Mouse (Mus musculus) embryo, embryonic 9.5 days (tissue): Measurements from ENCODE around the gene Pdxk.
A peak's percentile ranks its signal among the peaks of the same experiment; 100 is the strongest.

Experiments used
- DNase-seq: peaks from one replicate; pipeline ENCODE4 v3.0.0-alpha.2; 2017; ENCODE audit errors: extremely low spot score

Gene Pdxk

DNA sequence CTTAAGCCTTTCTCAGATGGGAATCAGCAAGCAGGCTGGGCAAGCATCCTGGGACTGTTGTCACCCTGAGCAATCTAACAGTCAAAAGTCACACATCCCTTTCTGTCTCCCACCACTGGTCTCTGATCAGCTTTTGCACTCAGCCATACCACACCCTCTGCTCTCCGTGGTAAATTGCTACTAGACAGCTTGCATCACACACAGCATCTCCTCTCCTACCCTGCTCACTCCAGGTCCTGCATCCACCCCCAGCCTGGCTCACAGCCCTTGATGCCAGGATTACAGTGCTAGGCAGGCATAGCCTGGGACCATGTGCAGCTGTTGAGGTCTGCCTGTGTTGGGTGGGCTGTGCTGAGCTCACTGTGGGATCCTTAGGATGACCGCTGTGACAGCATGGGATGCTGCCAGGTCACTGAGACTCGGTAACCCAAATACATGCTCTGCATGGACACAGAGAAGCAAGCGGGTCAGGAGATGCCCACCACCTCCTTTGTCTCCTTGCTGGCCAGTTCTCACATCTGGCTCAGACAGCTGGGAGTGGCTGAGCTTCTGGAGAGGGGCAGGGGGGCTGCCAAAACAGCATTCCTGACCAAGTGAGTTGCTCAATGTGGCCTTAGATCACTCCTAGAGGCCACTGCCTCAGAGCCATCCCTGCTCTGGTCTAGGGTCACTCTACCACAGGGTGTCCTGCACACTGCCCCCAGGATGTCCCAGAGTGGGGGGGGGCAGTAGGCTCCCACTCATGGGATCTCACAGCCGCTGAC is 6.2 kb downstream of the Pdxk start:
- no peak for DNase-seq

DNA sequence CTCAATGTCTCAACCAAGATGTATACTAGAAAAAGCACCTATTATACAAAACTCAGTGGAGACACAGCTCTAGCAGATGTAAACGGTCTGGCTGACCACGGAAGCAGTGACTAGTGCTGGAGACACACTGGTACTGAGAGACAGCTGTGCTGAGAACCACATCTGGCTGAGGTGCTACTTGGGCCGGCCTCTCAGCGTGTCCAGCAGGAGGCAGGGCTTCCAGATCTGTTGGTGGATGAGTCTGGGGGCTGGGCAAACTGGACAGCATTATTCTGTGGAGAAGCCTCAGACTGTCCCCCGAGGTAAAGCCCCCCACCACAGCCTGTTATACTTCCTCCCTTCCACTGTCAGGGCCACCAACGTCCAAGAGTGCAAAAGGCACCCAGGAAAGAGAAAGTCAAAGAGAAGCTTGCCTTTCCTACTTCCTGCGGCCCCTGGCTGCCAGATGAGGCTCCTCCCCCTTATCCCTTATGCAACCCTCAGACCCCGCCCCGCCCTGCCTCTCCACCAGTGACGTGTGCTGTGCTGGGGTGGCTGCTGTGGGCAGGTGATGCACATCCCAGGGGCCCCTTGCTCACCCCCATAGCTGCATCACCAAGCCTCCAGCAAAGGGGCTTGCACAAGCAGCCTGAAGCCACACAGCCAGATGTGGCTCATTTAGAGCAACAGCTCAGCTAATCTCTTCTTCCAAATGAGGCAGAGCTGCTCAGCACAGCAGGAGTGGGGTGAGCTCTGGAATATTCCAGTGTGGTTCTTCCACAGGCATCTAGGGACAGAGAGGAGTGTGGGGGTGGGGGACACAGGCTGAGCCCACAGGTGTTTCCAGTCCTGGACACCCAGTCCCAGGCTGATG is 7.1 kb downstream of the Pdxk start:
- DNase-seq: peak; percentile 25

DNA sequence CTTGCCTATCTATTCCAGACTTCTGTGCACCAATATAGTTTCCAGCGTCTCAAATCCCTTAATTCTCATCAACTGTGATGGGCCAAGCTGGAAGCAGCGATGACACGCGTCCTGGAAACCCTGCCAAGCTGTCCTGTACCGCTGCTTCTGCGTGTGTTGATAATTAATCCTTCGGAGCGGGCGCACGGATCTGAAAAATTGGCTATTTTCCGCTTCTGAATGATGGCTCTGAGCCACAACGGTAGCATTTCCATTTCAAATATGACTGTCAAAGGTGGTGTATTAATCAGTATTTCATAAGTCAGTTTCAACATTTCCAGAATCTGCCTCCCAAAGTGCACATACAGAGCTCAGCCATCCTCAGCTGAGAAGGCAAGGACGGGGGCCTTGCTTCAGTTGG is 8.1 kb downstream of the Pdxk start:
- DNase-seq: no peak

DNA sequence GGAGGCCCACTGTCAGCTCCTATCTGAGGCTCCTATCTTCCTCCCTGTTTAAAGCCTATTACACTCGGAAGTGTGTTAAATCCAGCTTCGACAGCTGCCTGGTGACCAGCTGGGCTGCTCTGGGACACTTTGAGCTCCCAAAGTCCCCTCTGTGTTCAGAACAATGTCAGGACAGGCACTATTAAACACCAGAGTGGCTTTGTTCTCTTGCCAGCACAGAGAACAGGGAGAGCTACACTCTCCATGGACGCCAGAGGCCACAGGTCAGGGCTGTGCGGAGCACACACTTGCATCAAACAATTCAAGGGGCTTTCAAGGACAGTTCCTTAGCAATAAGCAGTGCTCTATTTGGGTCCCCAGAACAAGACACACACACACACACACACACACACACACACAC is 12.1 kb downstream of the Pdxk start:
- no peak for DNase-seq

DNA sequence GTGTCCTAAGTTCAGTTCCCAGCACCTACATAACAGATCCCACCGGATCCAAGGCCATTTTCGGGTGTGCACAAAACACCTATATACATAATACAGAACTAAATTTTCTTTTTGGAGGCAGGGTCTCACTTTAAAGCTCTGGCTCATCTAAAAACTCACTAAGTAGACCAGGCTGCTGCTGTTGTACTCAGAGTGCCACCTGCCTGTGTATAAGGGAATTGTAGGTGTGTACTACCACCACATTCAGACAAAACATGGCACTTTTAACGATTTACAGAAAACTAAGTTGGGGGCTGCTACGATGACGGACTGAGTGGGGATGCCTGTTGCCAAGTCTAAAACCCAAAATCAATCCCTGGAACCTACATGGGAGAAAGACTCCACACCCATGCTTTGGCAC is 14.0 kb downstream of the Pdxk start:
- no peak for DNase-seq

DNA sequence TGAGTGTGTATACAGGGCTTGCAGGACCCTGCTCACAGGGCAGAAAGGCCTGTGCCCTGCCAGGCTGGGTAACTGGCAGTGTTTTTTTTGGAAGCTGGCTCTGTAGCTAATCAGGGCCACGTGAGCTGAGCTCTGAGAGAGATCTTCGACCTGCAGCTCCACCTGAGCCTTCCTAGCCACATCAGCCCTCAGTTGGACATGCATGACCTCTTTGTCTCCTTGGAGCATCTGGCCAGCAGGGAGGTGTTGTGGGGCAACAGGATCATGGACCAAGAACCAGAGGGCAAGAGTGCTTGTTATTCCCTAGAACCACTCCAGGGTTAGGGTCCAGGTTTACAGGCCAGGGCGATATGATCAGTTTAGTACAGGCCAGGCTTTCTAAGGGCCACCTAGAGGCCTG is 17.4 kb downstream of the Pdxk start:
- no peak for DNase-seq

DNA sequence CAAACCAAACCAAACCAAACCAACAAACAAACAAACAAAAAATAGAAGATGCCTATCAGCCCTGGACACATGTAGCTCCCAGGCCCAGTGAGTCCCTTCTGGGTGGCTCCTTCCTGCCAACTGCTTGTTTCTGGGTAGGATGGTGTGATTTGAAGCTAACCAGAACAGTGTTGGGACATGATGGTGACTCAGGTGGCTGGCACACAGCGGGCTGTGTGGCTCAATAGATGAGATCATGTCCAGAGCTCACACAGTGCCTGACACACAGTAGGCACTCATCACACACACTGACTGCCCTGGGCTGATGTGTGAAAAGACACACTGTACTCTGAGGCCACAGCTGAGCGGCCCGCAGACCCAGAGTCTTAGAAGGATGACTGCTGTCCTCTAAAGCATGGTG is 18.6 kb downstream of the Pdxk start:
- no peak for DNase-seq

DNA sequence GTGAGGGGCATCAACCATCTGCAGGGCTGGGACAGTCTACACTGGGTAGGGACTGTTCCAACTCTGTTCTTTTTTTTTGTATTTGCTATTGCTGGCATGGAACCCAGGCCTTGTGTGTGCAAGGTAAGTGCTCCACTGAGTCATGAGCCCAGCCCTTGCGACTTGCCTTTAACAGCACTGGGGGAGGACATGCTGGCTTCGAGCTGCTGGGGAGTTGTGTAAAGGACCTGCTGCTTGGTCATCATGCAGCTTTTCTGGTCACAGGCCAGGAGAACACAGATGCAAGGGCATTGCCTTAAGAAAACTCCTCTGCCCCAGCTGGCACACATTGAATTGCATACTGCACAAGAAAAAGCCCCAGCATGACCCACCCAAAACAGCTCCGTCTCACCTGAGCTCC is 22.5 kb downstream of the Pdxk start:
- DNase-seq: no peak

DNA sequence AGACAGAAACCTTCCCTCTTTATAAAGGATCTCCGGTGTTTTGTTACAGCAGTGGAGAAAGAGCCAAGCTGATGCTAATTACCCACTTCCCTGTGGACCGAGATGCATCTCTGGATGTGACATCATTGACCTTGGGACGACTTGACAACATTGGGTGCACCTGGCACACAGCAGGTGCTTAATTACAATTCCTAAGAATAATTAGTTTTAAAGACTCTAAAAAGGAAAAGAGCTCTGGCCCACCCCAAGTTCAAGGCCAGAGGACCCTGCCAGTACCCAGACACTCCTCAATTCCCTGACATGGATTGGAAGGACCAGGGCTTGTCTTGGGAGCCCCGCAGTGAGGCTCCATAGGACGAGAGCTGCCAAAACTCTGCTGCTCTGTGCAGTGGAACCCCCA is 23.2 kb downstream of the Pdxk start:
- DNase-seq: no peak

DNA sequence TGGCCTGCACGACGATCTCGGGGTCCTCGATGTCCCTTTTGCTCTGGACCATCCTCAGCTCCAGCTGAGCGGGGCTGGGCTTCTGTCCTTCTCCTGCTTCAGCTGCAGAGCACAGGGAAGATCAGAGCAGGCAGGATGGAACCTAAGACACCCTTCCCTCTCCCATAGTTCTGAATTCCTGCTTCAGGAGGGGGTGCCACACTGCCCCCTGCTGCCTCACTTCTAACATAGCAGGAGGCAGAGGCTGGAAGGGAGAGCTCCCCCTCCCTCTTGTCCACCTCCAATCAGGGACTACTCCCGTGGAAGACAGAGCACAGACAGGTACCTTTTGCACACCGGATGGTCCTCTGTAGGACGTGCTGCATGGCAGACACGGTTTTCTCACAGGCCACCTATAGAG is 24.0 kb downstream of the Pdxk start:
- DNase-seq: no peak

DNA sequence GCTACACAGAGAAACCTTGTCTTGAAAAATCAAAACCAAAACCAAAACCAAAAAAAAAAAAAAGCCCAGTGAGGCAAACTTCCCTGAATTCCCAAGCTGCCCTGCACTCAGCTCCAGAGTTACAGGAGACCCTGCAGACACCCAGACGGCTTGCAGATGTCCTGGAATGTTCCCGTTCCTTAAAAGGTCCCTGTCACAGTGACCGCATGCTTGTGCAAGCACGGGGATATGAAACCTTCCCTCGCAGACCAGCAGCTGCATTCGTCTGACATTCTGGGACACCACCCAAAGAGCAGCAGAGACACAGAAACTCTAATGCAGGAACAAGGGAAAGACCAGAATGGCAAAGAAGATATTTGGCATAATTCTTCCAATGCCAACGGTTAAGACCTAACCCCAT is 24.8 kb downstream of the Pdxk start:
- DNase-seq: no peak

DNA sequence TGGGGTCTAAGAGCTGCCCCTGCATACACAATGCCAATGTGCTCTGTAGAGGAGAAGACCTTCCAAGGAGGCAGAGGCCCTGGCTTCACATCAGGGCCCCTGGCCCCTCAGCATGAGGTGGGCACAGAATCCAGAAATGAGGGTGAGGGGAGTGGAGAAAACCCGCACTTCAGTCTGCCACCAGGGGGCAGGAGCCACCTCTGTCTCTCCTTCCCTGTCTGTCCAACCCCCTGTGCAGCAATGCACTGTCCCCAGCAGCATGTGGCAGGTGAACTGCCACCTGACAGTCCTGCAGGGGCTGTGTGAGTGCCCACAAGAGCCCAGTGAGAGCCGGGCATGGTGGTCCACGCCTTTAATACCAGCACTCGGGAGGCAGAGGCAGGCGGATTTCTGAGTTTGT is 25.2 kb downstream of the Pdxk start:
- DNase-seq: no peak

DNA sequence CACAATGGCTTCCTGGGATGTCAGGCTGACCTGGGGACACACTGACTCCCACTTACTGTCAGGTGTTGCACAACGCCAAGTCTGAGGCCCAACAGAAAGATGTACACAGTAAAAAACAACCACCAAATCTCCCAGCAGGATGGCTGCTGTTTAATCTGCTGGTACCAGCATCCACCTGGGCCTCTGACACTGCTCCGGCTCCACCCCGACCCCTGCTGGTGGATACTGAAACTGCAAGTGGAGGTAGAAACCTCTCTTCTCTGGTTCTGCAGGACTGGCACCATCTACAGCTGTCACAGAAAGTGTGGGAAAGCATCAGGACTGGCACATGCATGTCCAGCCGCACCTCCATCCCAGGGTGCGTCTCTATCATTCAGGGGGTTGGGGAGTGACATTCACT is 26.7 kb downstream of the Pdxk start:
- DNase-seq: peak; percentile 72

DNA sequence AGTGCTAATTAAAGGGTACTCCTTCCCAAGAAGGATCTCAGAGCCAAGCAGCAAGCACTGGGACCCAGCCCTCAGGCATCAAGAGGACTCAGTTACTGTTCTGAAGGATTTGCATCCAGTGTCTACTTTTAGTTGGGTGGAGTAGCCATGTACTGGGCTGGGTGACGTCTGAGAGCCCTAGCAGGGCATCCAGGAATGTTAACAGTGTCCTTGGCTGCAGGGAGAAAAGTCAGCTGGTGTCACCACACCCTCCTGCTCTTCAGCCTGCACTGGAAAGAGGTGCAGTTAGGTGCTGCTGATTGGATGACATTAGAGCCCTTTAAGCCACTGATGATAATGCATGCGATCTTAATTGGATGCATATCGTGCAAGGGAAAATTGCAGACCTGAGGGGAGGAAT is 31.9 kb downstream of the Pdxk start:
- no peak for DNase-seq

DNA sequence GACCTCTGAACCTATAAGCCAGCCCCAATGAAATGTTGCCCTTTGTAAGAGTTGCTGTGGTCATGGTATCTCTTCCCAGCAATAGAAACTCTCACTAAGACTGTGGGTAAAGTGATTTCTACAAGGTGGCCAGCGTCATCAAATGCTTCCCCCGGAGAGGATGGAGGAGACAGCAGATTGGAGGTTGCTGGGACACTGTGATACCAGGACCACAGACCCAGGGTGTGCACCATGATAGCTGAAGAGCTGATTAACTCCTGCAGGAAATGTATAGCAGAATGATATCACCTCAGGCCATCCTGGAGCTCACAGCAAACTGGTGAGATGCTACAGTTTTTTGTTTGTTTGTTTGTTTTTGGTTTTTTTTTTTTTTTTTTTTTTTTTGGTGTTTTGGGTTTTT is 35.0 kb downstream of the Pdxk start:
- no peak for DNase-seq

DNA sequence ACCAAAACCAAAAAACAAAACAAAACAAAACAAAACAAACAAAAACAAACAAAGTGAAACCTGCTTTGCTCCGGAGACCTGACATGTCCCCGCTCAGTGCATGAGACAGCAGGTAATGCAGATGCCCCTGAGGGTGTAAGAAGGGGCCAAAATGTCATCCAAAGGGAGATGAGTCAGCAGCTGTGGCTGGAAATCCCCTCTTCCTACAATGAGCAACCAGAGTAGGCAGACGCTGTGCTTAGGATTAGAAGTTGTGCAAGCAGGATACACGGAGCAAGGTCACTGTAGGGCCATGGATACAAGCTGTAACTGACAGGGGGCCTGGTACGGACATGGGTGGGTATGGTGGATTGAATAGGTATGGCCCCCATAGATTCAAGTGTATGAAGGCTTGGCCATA is 35.6 kb downstream of the Pdxk start:
- no peak for DNase-seq

DNA sequence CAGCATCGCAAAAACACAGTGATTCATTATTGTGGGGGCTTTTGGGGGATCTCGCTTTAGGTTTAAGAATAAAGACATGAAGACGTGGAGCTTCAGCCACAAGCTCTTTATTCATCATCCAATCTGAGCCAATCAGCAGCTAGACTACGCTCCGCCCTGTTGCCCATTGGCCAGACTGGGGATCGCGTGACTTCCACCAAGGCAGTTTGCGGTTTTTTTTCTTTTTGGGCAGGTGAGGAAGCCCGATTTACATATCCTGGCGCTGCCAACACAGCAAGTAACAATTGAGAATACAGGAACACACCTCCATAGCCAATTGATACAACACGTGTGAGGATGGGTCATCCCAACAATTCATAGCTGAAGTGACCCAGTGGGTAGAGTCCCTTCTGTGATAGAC is 36.7 kb downstream of the Pdxk start:
- DNase-seq: no peak

DNA sequence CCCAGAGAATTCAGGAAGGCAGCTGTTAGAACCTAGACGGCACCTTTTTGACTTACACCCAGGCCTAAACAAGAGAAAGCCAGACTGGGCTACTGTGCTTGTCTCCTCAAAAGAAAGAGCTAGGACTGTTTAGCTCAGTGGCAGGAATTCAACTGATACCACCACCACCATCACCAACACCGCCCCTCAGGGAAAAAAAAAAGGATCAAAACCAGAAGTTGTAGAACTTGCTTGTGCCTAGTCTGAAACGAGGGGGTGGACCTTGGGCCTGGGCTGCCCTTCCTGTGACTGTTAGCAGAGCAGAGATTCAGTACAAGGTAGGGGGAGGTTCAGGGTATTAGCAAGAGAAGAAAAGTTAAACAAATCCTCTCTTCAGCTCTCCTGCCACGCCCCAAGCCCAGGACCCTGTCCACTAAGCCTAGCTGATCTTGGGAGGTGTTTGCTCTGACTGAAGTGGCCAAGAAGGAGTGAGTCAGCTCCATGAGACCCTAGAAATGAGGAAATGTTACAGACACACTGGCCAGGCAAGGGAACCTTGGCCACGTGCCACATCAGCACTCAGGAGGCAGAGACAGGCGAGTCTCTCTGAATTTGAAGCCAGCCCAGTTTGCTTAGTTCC is 38.5 kb downstream of the Pdxk start:
- DNase-seq: no peak

DNA sequence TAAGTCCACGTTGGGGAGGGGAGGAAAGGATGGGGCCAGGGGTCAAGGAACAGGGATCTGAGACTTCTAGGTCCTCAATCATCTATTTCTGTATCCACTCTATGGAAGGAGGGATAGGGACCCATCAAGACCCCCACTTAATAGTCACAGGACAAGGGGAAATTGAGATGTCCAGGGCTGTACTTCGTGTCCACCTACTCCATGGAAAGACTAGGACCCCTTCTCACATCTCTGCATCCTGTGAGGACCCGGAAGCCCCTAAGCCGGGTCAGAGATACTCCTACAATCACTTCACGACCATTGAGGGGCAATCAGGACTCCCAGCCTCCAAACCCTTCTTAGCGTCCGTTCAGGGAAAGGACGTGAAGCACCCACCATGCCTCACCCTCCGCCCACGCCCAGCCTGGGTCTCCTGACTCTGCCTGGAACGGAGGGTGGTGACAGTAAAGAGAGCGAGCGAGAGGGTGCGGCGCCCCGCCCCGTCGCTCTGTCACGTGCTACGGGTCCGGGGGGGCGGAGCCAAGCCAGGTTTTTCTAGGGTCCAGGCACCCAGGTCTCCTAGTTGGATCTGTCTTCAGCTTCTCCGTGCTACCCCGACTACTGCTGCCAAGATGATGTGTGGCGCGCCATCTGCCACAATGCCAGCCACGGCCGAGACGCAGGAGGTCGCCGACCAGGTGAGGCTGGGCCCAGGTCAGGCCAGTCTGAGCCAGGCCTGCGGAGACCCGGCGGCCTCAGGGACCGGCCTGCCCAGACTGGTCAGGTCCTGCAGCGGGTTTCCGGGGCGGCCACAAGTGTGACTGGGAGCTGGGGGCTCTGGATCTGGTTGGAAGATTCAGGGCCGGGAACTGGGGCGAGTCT is 39.4 kb downstream of the Pdxk start, which contains the start of gene Cstb:
Cstb (plus strand) TSS at position 489 of the 861 bp plus-strand sequence.
- peak; percentile 87 for DNase-seq

DNA sequence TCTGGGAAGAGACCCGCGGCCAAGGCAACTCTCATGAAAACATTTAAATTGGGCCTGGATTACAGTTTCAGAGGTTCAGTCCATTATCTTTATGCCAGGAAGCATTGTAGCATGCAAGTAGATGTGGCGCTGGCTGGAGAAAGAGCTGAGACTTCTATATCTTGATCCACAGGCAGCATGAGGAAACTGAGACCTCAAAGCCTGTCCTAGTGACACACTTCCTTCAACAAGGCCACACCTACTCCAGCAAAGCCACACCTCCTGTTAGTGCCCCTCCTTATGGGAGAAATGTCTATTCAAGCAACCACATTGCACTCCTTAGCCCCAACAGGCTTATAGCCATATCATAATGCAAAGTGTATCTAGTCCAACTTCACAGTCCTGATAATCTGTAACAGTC is 42.2 kb downstream of the Pdxk start:
- no peak for DNase-seq

DNA sequence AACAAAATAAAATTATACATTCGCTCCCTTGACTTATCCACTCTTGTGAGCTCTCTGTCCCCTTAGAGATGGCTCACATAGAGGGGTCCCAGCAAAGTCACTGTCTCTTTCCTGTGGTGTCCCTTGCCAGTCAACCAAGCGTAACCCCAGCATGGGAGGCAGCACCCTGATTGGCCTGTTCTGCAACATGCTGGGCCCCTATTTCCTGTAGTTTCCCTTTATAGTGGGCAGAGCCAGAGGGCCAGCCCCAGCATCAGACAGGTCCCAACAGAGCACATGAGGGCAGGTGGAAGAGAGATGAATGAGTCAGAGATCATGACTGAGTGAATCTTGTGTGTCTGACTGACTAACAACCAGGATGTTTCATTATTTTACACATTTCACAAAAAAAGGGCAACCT is 43.8 kb downstream of the Pdxk start:
- no peak for DNase-seq

DNA sequence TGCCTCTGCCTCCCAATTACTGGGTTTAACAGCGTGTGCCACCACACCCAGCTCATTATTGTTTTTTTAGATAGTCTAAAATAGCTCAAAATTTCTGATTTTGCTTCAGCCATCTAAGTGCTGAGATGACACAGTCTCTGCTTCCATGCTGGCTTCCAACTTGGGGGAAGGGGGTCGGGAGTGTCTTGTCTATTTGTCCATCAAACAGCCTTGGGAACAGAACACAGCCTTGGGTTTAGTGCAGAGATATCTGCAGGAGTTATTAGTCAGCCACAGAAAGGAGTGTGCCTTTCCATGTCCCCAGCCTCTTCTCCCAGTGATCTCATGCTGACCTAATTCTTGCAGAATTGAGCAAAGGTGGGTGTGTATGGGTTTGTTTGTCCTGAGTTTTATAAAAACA is 46.0 kb downstream of the Pdxk start:
- DNase-seq: no peak
